Mouse (Mus musculus): ENCODE data around the gene Micu1.

Gene Micu1

GRCm38 (mm10) chr10:59778137-59778710 is 75.9 kb downstream of the Micu1 start:
- DNase-seq = no peak

GRCm38 (mm10) chr10:59780698-59781097 is 78.4 kb downstream of the Micu1 start:
- DNase-seq = no peak

- DNase-seq = no peak
Measured at GRCm38 (mm10) chr10:59781205-59781931, 79.1 kb downstream of the Micu1 start.

GRCm38 (mm10) chr10:59784731-59785685 is 82.7 kb downstream of the Micu1 start:
- peak; percentile 91 for DNase-seq

- peak; percentile 18 for DNase-seq
Measured at GRCm38 (mm10) chr10:59786289-59786688, 84.0 kb downstream of the Micu1 start.

- peak; percentile 21 for DNase-seq
Measured at GRCm38 (mm10) chr10:59787140-59787800, 85.0 kb downstream of the Micu1 start.

- DNase-seq = no peak
Measured at GRCm38 (mm10) chr10:59787870-59788269, 85.6 kb downstream of the Micu1 start.

GRCm38 (mm10) chr10:59790291-59790929 is 88.1 kb downstream of the Micu1 start:
- no peak for DNase-seq

- DNase-seq = no peak
Measured at GRCm38 (mm10) chr10:59791896-59792295, 89.6 kb downstream of the Micu1 start.

- DNase-seq = no peak
Measured at GRCm38 (mm10) chr10:59792575-59793176, 90.4 kb downstream of the Micu1 start.

- DNase-seq = no peak
Measured at GRCm38 (mm10) chr10:59793454-59793853, 91.2 kb downstream of the Micu1 start.

- DNase-seq = no peak
Measured at GRCm38 (mm10) chr10:59795085-59795484, 92.8 kb downstream of the Micu1 start.

- no peak for DNase-seq
Measured at GRCm38 (mm10) chr10:59795902-59796301, 93.6 kb downstream of the Micu1 start.

GRCm38 (mm10) chr10:59798371-59798770 is 96.1 kb downstream of the Micu1 start:
- DNase-seq = no peak

GRCm38 (mm10) chr10:59799303-59800044 is 97.2 kb downstream of the Micu1 start:
- DNase-seq = no peak

GRCm38 (mm10) chr10:59800159-59800558 is 97.9 kb downstream of the Micu1 start:
- no peak for DNase-seq

GRCm38 (mm10) chr10:59800826-59801501 is 98.7 kb downstream of the Micu1 start:
- no peak for DNase-seq

GRCm38 (mm10) chr10:59808677-59809076 is 106.4 kb downstream of the Micu1 start:
- DNase-seq = no peak

- DNase-seq = peak; percentile 45
Measured at GRCm38 (mm10) chr10:59809991-59810574, 107.8 kb downstream of the Micu1 start.

- no peak for DNase-seq
Measured at GRCm38 (mm10) chr10:59812939-59813338, 110.7 kb downstream of the Micu1 start.

All from cerebellum, adult 9-10 months (tissue).